Mouse (Mus musculus): Measurements from ENCODE around the gene Kbtbd13. TPM values are rescaled to one million over a fixed set of nuclear protein-coding genes. Genes with fewer than 3 reads are reported as not detected.

The Kbtbd13 gene
- total RNA-seq, 1 experiment from 2014 or later, result 0.55 TPM

DNA sequence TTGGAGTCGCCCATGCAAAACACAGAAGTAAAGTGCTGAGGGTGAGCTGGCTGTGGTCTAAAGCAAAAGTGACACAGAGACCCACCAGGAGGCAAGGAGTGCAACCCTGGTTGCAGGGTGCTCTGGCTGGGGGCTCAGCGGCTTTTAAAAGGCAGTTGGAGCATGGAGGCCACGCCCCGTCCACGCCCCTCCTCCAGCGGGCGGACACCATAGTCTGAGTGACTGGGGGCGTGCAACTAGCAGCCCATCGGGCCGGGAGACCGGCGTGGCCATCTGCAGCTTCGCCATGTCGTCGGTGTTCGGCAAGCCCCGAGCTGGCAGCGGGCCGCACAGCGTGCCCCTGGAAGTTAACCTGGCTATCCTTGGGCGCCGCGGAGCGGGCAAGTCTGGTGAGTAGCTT lies 6.8 kb upstream of the Kbtbd13 start, which contains the start of gene Rasl12:
Gene Rasl12, plus strand, starts transcription at position 228 of the 400 bp plus-strand sequence.
- peak; percentile 94 for ATAC-seq (replicated peaks; ENCODE audit: low read depth, poor library complexity, severe bottlenecking)

GRCm38 (mm10) chr9:65394360-65394759 lies 2.9 kb upstream of the Kbtbd13 start:
- ATAC-seq (replicated peaks; ENCODE audit: low read depth, poor library complexity, severe bottlenecking), result no peak

DNA sequence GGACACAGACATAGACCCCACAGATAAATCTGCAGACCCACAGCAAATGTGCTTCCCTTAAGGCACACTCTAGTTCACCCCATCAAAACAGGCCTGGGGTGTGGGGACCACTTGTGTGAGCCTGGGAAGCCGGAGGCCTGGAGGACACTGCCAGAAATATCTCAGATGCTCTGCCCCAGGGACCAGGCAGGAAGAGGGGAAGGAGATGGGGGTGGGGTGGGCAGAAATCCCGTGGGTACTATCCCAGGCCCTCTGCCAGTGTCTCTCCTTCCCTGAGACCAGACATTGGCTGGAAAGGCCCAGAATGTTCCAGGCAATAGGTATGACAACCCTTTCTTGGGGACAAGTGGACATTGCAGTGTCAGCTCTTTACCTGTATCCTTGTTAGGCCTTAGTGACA lies 2.2 kb upstream of the Kbtbd13 start:
- ATAC-seq (replicated peaks; ENCODE audit: low read depth, poor library complexity, severe bottlenecking), result no peak

DNA sequence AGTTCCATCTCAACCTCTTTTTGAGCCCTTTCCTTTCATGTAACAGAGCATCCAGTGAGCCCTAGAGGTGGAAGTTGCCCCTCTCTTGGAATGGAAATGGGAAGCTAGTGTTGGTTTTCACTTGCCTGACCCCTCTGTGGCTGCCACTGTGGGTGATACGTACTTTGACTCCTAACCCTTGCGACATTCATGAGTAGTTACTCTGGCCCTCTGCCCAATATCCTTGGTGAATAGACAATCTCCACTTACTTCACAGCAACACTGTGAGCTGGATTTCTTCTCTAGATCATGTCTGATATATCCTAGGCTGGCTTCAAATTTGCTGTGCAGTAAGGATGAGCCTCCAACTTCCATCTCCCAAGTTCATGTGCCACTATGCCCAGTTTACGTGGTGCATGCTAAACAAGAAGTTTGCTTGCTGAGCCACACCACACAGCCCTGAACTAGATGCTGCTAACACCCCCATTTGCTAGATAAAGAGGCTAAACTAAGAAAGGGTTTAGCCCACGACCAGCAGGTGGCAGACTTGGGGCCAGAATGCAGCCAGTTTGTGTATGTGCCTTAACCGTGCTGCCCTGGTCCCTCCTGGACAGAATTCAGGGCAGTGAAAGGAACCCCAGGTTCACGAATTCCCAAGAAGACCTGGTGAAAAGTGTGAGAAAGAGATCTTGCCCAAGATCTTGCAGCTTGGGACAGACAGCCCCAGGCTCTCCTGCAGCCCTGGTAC lies 1.3 kb upstream of the Kbtbd13 start:
- peak; percentile 83 for ATAC-seq (replicated peaks; ENCODE audit: low read depth, poor library complexity, severe bottlenecking)

GRCm38 (mm10) chr9:65390752-65391612 lies 470 bp downstream of the Kbtbd13 start:
- peak; percentile 50; the same call in 1 of the 2 replicates for ATAC-seq (replicated peaks; ENCODE audit: low read depth, poor library complexity, severe bottlenecking)

- ATAC-seq (replicated peaks; ENCODE audit: low read depth, poor library complexity, severe bottlenecking), result no peak
Observed at GRCm38 (mm10) chr9:65386373-65387140, 4.9 kb downstream of the Kbtbd13 start.

DNA sequence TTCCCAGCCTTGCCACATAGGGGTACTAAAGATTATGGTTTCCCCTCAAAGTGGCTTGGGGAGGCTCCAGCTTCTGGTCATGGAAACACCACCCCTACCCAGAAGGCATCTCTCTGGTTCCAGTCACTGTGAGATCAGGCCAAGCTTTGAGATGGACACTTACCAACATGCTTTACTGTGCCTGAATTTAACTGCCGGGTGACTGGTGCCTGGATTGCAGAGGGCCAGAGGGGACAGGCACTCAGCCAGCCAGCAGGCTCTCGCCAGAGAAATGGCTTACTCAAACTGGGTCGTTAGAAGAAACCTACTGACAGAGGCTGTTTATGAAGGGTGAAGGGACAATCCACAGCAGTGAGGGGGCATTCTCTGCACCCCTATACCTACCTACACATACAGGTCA lies 7.2 kb downstream of the Kbtbd13 start:
- no peak for ATAC-seq (replicated peaks; ENCODE audit: low read depth, poor library complexity, severe bottlenecking)

DNA sequence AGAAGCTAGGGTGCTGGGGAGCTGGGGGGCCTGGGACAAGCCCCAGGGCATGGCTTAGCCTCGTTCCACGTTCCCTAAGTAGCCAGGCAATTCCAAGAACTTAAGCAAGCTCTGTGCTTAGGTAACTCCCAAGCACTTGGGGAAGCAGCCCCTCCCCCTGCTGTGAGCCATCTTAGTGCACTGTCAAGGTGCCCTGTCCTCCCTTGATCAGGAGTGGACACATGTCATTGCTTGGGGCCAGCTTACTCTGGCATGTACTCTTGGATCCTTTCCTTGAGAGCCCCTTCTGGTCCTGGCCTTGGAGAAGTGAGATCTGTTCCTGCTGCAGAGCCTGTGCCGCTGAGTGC lies 8.7 kb downstream of the Kbtbd13 start:
- no peak for ATAC-seq (replicated peaks; ENCODE audit: low read depth, poor library complexity, severe bottlenecking)

DNA sequence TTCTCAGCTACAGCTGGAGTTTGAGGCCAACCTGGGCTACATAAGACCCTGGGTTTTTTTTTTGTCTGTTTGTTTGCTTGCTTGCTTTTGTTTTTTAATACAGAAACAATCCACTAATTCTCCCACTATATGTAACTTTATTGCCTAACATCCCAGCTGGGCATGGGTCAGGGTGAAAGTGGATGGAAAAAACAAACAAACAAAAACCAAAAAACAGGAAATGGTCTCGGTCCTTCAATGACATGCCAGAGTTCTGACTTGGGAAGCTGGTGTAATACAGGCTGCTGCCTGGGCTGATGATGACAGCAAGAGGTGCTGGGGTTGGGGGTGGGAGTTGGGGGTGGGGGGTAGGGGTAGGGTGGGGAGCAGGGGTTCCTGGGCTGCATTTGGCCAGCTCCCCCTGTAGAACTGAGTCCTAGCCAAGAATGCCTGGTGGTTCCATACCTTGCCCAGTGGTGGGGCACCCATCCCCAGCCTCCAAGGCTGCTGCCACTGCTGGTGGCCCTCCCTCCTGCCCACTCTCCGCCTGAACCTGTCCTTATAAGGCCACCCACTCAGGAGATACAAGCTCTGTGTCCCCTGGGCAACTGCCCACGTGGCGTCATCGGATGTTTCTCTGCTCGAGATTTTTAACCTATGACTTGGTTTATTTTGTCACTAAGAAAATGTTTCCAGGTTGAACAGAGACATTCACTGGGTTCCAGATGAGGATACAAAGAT lies 9.3 kb downstream of the Kbtbd13 start:
- no peak for ATAC-seq (replicated peaks; ENCODE audit: low read depth, poor library complexity, severe bottlenecking)

DNA sequence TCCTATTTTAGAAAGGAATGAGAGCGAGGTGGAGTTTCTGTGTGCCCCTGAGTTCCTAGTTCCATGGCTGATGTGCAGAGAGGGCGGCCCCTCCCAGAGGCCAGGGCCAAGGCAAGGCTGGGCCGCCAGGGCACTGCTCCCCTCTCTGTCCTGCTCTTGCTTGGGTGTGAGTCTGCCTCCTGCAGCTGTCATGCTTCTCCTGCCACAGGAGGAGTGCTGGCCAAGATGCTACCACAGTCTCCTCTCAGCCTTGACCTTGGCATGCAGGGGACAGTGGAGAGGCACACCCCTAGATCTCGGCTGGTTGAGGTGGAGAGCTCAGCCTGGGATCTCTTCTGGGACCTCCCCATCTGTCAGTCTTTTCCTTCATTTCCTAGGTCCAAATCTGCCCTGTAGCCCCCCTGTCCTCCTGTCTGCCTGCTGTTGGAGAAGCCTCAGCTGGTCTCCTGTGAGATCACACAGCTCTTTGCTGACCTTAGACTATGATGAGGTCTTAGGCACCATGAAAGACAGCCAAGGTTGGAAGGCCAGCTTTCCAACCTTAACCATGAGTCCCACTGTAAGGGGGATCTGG lies 10.3 kb downstream of the Kbtbd13 start:
- ATAC-seq (replicated peaks; ENCODE audit: low read depth, poor library complexity, severe bottlenecking), result no peak

DNA sequence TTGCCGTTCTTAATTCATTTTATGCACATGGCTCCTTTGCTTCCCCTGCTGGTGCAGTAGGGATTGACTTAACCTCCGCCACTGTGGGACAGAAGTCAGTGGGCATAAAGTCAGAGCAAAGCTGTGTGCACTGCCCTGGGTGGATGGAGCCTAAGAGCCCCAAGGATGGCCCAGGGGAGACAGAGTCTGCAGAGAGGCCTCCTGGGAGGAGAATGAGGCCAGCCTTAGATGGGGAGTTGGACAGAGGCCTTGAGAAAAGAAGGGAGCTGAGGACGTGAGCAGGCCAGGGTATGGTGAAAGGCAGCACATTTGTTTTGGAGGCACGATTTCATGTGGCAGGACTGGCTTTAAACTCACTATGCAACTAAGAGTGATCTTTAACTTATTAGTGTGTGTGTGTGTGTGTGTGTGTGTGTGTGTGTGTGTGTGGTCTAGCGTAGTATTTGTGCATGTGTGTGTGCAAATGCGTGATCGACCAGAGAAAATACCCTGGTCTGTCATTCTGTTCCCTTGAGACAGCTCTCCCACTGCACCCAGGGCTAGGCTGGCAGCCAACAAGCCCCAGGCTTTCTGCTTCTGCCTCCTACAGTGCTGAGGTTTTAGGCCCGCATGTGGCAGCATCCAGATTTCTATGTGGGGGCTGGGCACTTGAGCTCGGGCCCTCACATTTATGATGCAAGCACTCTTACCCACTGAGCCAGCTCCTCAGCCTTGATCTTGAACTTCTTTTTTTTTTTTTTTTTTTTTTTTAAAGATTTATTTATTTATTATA lies 16.1 kb downstream of the Kbtbd13 start:
- no peak for ATAC-seq (replicated peaks; ENCODE audit: low read depth, poor library complexity, severe bottlenecking)

GRCm38 (mm10) chr9:65374468-65375162 lies 16.8 kb downstream of the Kbtbd13 start:
- no peak for ATAC-seq (replicated peaks; ENCODE audit: low read depth, poor library complexity, severe bottlenecking)

GRCm38 (mm10) chr9:65372449-65372848 lies 19.0 kb downstream of the Kbtbd13 start:
- ATAC-seq (replicated peaks; ENCODE audit: low read depth, poor library complexity, severe bottlenecking), result no peak

- no peak for ATAC-seq (replicated peaks; ENCODE audit: low read depth, poor library complexity, severe bottlenecking)
Observed at GRCm38 (mm10) chr9:65371756-65372155, 19.7 kb downstream of the Kbtbd13 start.

DNA sequence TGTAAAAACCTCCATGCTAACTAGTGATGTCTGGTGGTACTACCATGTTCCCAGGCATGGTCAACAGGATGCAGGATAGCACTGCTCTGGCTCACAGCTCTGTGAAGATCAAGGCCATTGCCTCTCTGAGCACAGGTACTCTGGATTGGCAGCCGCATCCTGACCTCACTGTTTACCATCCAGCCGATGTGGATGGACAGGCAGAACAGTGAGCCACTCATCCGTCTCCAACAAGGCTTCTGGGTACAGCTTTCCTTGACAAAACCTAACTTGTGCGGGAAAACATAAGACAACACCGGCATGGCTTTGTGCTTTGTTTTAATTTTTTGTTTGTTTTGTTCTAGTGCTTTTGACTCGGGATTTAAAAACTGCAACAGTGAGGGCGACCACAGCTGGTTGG lies 25.7 kb downstream of the Kbtbd13 start:
- ATAC-seq (replicated peaks; ENCODE audit: low read depth, poor library complexity, severe bottlenecking), result no peak

GRCm38 (mm10) chr9:65363684-65364083 lies 27.8 kb downstream of the Kbtbd13 start:
- no peak for ATAC-seq (replicated peaks; ENCODE audit: low read depth, poor library complexity, severe bottlenecking)

DNA sequence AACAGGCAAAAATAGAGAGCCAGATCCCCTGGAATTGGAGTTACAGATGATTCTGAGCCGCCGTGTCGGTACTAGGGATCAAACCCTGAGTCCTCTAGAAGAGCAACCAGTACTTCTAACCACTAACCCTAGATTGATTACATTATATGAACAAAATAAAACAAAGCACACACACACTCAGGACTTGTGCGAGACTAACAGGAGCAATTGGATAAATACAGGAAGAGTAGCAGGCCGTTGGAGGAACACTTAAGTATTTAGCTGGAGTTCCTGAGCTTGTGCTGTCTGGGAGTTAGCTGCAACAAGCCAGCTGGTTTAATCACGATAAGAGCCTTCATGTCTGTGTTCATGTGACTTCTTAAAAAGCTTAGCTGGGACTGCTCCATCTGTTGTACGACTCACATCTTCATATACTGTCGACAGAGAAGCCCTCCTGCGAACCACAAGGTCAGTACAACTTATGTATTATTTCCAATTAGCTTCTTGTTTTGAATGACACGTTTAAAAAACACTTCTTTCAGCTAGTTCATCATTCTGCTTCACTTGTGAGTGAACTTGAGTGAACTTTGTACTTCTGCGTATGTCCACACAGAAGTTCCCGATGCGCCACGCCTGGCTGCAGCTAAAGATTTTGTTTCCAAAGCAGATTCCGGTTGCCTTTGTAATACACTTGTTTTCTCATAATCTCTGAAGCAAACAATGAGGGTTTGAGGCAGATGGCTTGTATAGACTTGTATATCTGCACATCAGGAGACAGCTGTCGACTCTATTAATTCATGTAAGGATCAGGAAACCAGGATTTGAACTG lies 30.6 kb downstream of the Kbtbd13 start, which contains the start of gene Ubap1l:
Gene Ubap1l, plus strand, starts transcription at position 401 of the 808 bp plus-strand sequence.
- no peak for ATAC-seq (replicated peaks; ENCODE audit: low read depth, poor library complexity, severe bottlenecking)

All from common myeloid progenitor, adult 5-6 weeks (primary cell).